Mouse (Mus musculus): Measurements from ENCODE around the gene Wscd2.
"Not testable (repeated sequence)": the region's sequence is repeated elsewhere in the genome, so short reads cannot be mapped to it uniquely, and the experiment has no call there.

DNA sequence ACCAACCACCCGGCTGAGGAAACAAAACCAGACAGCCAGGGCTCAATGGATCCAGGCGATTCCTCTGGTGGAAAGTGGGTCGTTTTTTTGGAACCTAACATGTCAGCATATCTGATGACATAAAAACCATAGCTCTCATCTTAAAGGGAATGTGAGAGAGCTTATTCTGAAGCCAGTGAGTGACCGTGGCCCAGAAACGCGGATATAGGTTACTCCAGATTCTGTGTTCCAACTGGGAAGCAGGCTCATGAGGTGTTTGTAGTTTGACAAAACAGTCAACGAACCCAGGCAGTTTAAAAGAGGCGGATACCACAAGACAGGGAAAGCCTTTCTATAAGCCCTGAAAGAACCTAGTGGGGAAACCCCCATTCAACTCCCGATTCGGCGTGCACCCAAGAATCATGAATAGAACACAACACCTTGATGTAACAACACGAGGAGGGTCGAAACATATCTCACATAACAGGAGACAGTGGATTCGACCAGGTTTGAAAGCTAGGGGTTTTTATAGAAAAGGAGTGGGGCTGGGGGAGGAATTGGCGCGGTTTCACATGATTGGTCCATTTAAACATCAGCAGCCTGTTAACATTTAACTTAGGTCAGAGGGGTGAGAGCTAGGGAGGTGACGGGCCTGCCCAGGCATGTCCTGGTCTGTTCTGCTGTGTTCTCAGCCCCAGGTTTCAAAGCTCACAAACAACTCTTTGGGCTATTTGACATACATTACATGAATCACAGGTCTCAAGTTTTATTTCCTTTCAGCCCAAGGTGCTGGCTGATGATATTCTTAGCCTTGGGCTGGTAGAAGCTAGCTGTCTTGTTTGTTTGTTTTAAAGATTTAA lies 95.7 kb downstream of the Wscd2 start:
- TF ChIP-seq ELF1 (IDR thresholded peaks at IDR 0.05; ENCODE audit: low read depth, low read length) = 0 out of 2 replicates have a peak, but pooled peaks have one; percentile 12
- TF ChIP-seq CTCF (conservative IDR thresholded peaks at IDR 0.05 in 1 of 2, IDR thresholded peaks at IDR 0.05 in 1 of 2; ENCODE audit: low read depth in 2 of 2, low read length in 2 of 2); MAZ (IDR thresholded peaks at IDR 0.05; ENCODE audit: low read depth, low read length); UBTF (IDR thresholded peaks at IDR 0.05; ENCODE audit: low read depth, low read length): not testable (repeated sequence)
- TF ChIP-seq POLR2A (IDR thresholded peaks at IDR 0.05; ENCODE audit: low read depth, low read length) = peak; percentile 55
- peak; percentile 74 for TF ChIP-seq TBP (conservative IDR thresholded peaks at IDR 0.05; ENCODE audit: low read depth, low read length)

Data from CH12.LX (cell line).